Mouse (Mus musculus) layer of hippocampus, adult 18-20 months (tissue): ENCODE measurements around the gene Prr14. TPM values are rescaled to one million over a fixed set of nuclear protein-coding genes. Genes with fewer than 3 reads are reported as not detected.
"Not testable (repeated sequence)": the region's sequence is repeated elsewhere in the genome, so short reads cannot be mapped to it uniquely, and the experiment has no call there.

Experiments
- DNase-seq, 2 experiments: peaks; one replicate each; pipeline ENCODE4 v3.0.0; 2022; ENCODE audit warnings: low spot score in 2 of 2
- microRNA-seq, 2 experiments: library from miRNA; unstranded; fragments of <30 nt; microRNA quantifications; one replicate each; pipeline ENCODE4 v1.2.0; 2021
- total RNA-seq, 2 experiments: library from RNA; stranded (reverse); gene quantifications; 2 replicates each; pipeline ENCODE4 v1.2.3; 2021

Gene Prr14
- total RNA-seq, 2 experiments from 2014 or later = 27.4 to 30.4 TPM

DNA sequence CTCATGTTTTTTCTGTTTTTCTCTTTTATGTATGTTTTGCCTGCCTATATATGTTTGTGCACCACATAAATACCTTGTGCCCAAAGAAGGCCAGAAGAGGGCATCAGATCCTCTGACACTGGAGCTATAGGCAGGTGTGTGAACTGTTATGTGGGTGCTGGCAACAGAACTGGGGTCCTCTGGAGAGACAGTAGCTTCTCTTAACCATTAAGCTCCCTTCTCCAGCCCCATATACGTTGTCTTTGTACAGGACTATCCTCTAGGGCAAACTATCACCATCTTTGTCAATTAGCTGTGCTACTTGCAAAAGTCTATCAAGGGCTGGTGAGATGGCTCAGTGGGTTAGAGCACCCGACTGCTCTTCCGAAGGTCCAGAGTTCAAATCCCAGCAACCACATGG, 48.9 kb downstream of the Prr14 start:
- DNase-seq = no peak

DNA sequence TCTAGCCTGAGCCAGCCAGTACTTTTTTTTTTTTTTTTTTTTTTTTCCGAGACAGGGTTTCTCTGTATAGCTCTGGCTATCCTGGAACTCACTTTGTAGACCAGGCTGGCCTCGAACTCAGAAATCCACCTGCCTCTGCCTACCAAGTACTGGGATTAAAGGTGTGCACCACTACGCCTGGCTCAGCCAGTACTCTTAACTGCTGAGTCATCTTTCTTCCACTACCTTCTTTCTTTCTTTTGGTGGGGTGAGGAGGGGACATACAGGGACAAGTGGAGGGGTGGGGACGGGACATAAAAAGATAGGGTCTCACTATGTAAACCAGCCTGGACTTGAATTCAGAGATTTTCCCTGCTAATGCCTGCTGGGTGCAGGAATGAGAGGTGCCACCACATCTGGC, 50.4 kb downstream of the Prr14 start:
- not testable (repeated sequence) for DNase-seq

DNA sequence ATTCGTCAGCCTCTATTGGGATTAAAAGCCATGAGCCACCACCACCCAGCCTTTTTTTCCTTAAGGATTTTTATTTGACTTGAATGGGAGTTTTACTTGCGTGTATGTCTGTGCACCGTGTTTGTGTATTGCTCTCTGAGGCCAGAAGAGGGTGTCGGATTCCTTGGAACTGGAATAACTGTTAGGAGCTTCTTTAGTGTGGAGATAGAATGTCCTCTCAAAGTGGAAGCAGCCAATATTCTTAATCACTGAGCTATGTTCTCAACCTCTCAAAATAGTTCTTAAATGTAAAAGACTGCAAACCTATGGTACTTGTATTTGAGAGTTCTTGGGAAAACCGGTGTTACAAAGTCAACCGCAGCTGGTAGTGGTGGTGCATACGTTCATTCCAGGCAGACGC, 51.8 kb downstream of the Prr14 start:
- peak in 1 of 2 experiments; percentile 35 for DNase-seq

DNA sequence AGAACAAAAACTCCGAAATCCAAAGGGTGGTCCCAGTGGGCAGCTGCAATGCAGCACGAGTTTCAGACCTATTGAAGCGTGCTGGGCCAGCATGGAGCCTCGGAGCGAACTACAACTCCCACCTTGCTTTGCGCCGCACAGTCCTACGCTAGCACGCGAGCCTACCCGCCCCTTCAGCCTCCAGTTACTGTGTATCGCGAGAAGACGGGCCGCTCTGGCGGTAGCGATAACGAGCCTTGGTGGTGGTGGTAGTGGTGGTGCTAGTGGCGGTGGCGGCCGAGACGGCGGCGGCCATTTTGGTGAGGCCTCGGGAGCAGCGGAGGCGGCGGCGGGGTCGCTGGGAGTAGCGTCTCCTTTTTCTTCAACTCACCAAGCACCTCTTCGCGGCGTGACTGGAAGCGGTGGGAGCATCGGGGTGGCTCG, 52.4 kb downstream of the Prr14 start, which contains the start of gene Srcap:
Gene Srcap, plus strand, starts transcription at position 176 of the 423 bp plus-strand sequence.
- peak; percentile 93 to 96 for DNase-seq

DNA sequence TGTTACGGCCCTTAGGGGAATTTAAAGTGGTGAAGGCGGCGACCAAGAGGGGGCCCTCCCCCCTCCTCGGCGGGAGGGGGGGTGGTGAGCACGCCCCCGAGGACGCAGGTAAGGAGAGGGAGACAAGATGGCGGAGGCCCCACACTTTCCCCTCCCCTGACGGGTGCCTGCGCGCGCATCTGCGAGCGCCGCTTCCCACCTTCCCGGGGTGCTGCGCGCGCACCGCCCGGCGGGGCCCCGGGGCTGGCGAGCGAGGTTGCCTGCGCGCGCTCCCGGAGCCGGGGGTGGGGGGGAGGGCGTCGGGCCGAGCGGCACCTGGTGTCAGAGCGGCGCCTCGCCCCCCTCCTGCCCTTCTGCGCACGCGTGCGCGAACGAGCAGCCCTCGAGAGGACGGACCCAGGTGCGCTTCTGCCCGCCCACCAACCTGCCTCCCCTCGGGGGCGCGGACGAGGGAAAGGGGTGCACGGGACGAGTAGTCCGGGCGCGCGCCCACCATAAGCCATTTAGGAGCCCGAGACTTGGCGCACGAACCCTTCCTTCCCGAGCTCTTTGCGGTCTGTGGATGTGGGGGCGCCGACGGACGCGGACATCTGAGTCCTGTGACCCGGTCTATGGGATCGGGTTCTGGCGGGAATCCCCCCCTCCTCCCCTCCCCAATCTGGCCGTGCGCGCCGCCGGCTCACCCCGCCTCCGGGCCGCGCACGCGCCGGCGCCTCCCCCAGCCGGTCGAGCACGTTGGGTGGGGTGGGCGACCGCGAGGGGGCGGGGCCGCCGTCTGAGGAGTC, 53.0 kb downstream of the Prr14 start:
- peak; percentile 81 to 88 for DNase-seq

DNA sequence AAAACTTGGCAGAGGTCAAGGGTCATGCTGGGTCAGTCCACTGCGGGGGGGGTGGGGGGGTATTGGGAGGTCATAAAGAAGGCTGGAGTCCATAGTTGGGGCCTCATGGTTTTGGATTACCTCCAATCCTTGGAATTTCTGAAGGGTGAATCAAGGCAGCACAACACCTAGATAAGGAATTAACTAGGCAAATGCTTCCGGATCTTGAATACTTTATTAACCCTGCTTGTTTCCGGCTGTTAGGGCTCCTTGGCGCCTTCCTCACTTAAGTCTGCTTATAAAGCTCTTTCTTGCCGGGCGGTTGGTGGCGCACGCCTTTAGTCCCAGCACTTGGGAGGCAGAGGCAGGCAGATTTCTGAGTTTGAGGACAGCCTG, 53.6 kb downstream of the Prr14 start:
- DNase-seq = peak in 1 of 2 experiments; percentile 28

DNA sequence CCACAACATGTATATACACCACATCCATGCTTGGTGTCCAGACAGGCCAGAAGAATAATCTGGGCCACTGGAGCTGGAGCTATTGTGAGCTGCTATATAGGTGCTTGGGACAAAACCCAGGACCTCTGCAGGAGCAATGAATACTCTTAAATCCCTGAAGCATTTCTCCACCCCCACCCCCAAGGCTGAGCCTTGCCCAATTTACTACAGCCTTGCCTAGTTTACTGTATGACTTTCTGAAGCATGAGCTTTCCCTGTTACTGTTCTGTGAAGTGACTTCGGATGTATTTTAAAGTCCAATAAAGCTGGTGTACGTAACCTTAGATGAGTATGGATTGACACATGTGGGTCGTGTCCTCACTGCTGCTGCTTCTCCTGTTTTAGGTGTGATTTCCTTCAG, 54.4 kb downstream of the Prr14 start:
- DNase-seq = no peak

DNA sequence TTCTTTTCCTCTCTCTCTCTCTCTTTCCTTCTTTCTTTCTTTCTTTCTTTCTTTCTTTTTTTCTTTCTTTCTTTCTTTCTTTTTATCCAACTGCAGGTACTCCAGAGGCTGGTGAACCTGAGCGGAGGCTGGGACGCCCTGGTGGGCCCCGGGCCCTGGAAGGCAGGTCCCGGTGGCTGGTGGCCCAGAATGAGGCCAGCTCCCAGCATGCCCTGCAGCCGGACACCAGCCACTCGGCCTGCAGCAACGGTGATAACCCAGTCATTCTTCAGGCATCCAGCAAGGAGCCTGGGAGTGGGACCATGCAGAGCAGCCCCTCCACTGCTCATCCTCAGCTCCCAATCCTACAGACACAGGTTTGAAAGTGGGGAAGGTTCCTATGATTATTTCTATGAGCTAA, 56.4 kb downstream of the Prr14 start:
- no peak for DNase-seq

DNA sequence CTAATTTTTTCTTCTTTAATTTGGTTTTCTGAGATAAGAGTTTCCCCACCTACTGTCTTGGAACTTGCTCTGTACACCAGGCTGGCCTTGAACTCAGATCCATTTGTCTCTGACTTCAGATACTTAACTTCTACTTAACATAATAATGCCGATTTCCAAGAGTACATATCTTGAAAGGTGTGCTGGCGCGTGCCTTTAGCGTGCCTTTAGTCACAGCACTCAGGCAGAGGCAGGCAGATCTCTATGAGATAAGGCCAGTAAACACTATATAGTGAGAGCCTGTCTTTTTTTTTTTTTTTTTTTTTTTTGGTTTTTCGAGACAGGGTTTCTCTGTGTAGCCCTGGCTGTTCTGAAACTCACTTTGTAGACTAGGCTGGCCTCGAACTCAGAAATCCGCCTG, 56.9 kb downstream of the Prr14 start:
- no peak for DNase-seq

DNA sequence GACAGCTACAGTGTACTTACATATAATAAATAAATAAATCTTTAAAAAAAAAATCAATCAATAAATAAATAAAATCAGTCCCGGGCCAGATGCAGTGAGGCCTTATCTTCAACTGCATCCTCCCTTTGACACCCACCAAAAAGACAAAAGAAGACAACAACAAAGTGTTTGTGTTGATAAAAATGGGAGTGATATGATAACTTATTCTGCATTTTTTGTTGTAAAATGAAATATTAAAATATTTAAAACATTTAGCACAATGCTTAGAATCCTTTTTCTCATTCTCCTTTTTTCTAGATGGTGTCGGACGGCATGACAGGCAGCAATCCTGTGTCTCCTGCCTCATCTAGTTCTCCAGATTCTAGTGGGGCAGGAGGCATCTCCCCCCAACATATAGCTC, 59.9 kb downstream of the Prr14 start, which contains the start of gene Gm42715:
Gene Gm42715, plus strand, starts transcription at position 301 of the 400 bp plus-strand sequence.
- no peak for DNase-seq

Small RNA genes within 50 kb of the gene (microRNA-seq; reads per million reads assigned to microRNA genes)
- 0 reads per million in 2 experiments for gene Gm47278
- gene Mir7060 = 0 reads per million in 2 experiments

Other genes starting within 250 kb of the Prr14 start
- gene Zfp553, start 226.6 kb upstream of the Prr14 start, total RNA-seq = 10 to 100 TPM; 22.4 TPM
- 1 to 10 TPM; 5.9 to 7.9 TPM for gene Sept1, start 226.5 kb upstream of the Prr14 start, total RNA-seq
- gene Zfp771, start 215.3 kb upstream of the Prr14 start, total RNA-seq = 10 to 100 TPM; 62.6 to 66.0 TPM
- gene Dctpp1, start 198.9 kb upstream of the Prr14 start, total RNA-seq = 10 to 100 TPM; 22.0 to 22.8 TPM
- gene Sephs2, start 185.6 kb upstream of the Prr14 start, total RNA-seq = 10 to 100 TPM; 35.0 to 38.6 TPM
- gene Itgal, start 163.4 kb upstream of the Prr14 start, total RNA-seq = under 1 TPM; 0.18 to 0.30 TPM
- gene Zfp768, start 114.0 kb upstream of the Prr14 start, total RNA-seq = 10 to 100 TPM; 11.3 to 13.6 TPM
- 1 to 10 TPM; 6.3 to 7.5 TPM for gene Zfp747, start 83.6 kb upstream of the Prr14 start, total RNA-seq
- 1 to 10 TPM; 3.4 to 3.5 TPM for gene 9130019O22Rik, start 72.4 kb upstream of the Prr14 start, total RNA-seq
- gene E430018J23Rik, start 66.0 kb upstream of the Prr14 start, total RNA-seq = 1 to 10 TPM; 6.0 to 7.9 TPM
- gene Zfp764, start 52.8 kb upstream of the Prr14 start, total RNA-seq = 1 to 10 TPM; 3.8 to 3.9 TPM
- 10 to 100 TPM; 14.7 to 15.5 TPM for gene Zfp688, start 37.5 kb upstream of the Prr14 start, total RNA-seq
- 1 to 10 TPM; 6.0 to 6.5 TPM for gene Zfp689, start 10.5 kb upstream of the Prr14 start, total RNA-seq
- 10 to 100 TPM; 55.7 to 58.5 TPM for gene Fbrs, start 19.6 kb downstream of the Prr14 start, total RNA-seq
- 100 to 1,000 TPM; 103 to 108 TPM for gene Srcap, start 52.4 kb downstream of the Prr14 start, total RNA-seq
- 1 to 10 TPM; 7.6 to 9.2 TPM for gene Gm42715, start 60.0 kb downstream of the Prr14 start, total RNA-seq
- gene Tmem265, start 101.8 kb downstream of the Prr14 start, total RNA-seq = 1 to 10 TPM in 1 of 2 experiments, not detected in 1; 1.6 TPM
- gene Phkg2, start 113.7 kb downstream of the Prr14 start, total RNA-seq = 10 to 100 TPM; 76.7 to 80.5 TPM
- 10 to 100 TPM in 1 of 2 experiments, 1 to 10 TPM in 1; 9.5 to 10.4 TPM for gene Ccdc189, start 129.0 kb downstream of the Prr14 start, total RNA-seq
- gene Rnf40, start 129.2 kb downstream of the Prr14 start, total RNA-seq = 10 to 100 TPM; 67.4 to 67.9 TPM
- gene Zfp629, start 156.2 kb downstream of the Prr14 start, total RNA-seq = 10 to 100 TPM; 20.1 to 21.6 TPM
- gene Bcl7c, start 249.3 kb downstream of the Prr14 start, total RNA-seq = 10 to 100 TPM; 34.4 to 34.6 TPM